Mouse (Mus musculus): Measurements from ENCODE around the gene Slc45a3.

Gene Slc45a3

GRCm38 (mm10) chr1:132030574-132030973, 67.8 kb downstream of the Slc45a3 start:
- no peak for DNase-seq

GRCm38 (mm10) chr1:132032172-132032571, 69.4 kb downstream of the Slc45a3 start:
- no peak for DNase-seq
